Mouse (Mus musculus) left cerebral cortex, postnatal 25 days (tissue): ENCODE results near the gene Il27ra. TPM values are rescaled to one million over a fixed set of nuclear protein-coding genes. Genes with fewer than 3 reads are reported as not detected.
"Not testable (repeated sequence)": the region's sequence is repeated elsewhere in the genome, so short reads cannot be mapped to it uniquely, and the experiment has no call there.

Source experiments
- DNase-seq, 2 experiments: peaks; one replicate each; pipeline ENCODE4 v3.0.0; 2022; ENCODE audit warnings: low spot score in 2 of 2, mixed read lengths in 1 of 2
- intact Hi-C: fragments of 180-260 bp; cut with DNase I; formaldehyde crosslinking; loops from one replicate; pipeline ENCODE4 v1.15.1; 2025
- total RNA-seq, 2 experiments: library from RNA; stranded (reverse); gene quantifications; 2 replicates each; pipeline ENCODE4 v1.2.3; 2021

Gene Il27ra
- total RNA-seq, 2 experiments from 2014 or later, result 0.16 to 0.62 TPM

- intact Hi-C loops, result no loop called here
- DNase-seq, result peak in 1 of 2 experiments; percentile 15
Observed at GRCm38 (mm10) chr8:84025863-84026262, 16.5 kb downstream of the Il27ra start.

GRCm38 (mm10) chr8:84024171-84024570 is 18.2 kb downstream of the Il27ra start:
- DNase-seq, result no peak

GRCm38 (mm10) chr8:84023631-84024030 is 18.8 kb downstream of the Il27ra start:
- DNase-seq, result no peak
- intact Hi-C loops, result no loop called here

More at GRCm38 (mm10) chr8:84024171-84024570, 18.2 kb downstream of the Il27ra start:
- intact Hi-C loops, result no loop called here

- intact Hi-C loops, result no loop called here
- DNase-seq, result no peak
Observed at GRCm38 (mm10) chr8:84023085-84023484, 19.3 kb downstream of the Il27ra start.

GRCm38 (mm10) chr8:84021569-84021968 is 20.8 kb downstream of the Il27ra start:
- intact Hi-C loops, result no loop called here

GRCm38 (mm10) chr8:84021096-84021495 is 21.3 kb downstream of the Il27ra start, which contains the start of gene Palm3:
Gene Palm3, plus strand, starts transcription at chr8:84021471.
- intact Hi-C loops, result no loop called here
- DNase-seq, result no peak

More at GRCm38 (mm10) chr8:84021569-84021968, 20.8 kb downstream of the Il27ra start:
- DNase-seq, result no peak

- no peak for DNase-seq
- intact Hi-C loops, result no loop called here
Observed at GRCm38 (mm10) chr8:84019738-84020137, 22.7 kb downstream of the Il27ra start.

GRCm38 (mm10) chr8:84015833-84016232 is 26.6 kb downstream of the Il27ra start:
- DNase-seq, result no peak
- intact Hi-C loops, result no loop called here

- intact Hi-C loops, result no loop called here
- DNase-seq, result no peak
Observed at GRCm38 (mm10) chr8:84012499-84013165, 29.8 kb downstream of the Il27ra start.

GRCm38 (mm10) chr8:84011705-84012498 is 30.5 kb downstream of the Il27ra start, which contains the start of gene 2210011C24Rik:
Gene 2210011C24Rik, minus strand, starts transcription at chr8:84012171.
- no peak for DNase-seq
- intact Hi-C loops, result no loop called here

- intact Hi-C loops, result no loop called here
Observed at GRCm38 (mm10) chr8:84010625-84011611, 31.5 kb downstream of the Il27ra start.

GRCm38 (mm10) chr8:84009876-84010275 is 32.5 kb downstream of the Il27ra start:
- DNase-seq, result peak; percentile 85 to 90
- intact Hi-C loops, result no loop called here

More at GRCm38 (mm10) chr8:84010625-84011611, 31.5 kb downstream of the Il27ra start:
- peak; percentile 56 to 64 for DNase-seq

- intact Hi-C loops, result no loop called here
- DNase-seq, result no peak
Observed at GRCm38 (mm10) chr8:84008362-84008761, 34.0 kb downstream of the Il27ra start.

- intact Hi-C loops, DNase-seq: not testable (repeated sequence)
Observed at GRCm38 (mm10) chr8:84005502-84005901, 36.9 kb downstream of the Il27ra start.

GRCm38 (mm10) chr8:84004533-84005201 is 37.7 kb downstream of the Il27ra start:
- DNase-seq, result peak; percentile 91 to 95
- intact Hi-C loops, result no loop called here

- intact Hi-C loops, result no loop called here
- no peak for DNase-seq
Observed at GRCm38 (mm10) chr8:84003612-84004246, 38.7 kb downstream of the Il27ra start.

- no peak for DNase-seq
- intact Hi-C loops, result no loop called here
Observed at GRCm38 (mm10) chr8:84002957-84003611, 39.3 kb downstream of the Il27ra start.
